9 mouse cellular contexts compared by ENCODE assay signal in genomic region chr9:71092038-71092437, GRCm38 (mm10).
DNase-seq lines count a peak whose midpoint lies in the region; ATAC-seq lines count a peak whose summit lies in the region.
"Had no signal": no experiment of that assay in that cellular context is flagged by ENCODE, and none has a peak within 500 bp of the region (broad histone marks: within the 10 kb centered on the region; RNA-seq: fewer than 3 reads in every experiment).

No protein-coding gene starts in this region.

- DNase-seq in heart, adult 18-20 months, result peak; percentile 23 to 57
- no peak for DNase-seq in heart, postnatal 36 days
- DNase-seq in urinary bladder, postnatal 14 days (ENCODE audit: low spot score), result peak; percentile 32
- no peak for DNase-seq in urinary bladder, postnatal 4 days (ENCODE audit: low spot score in 2 of 2)
- peak; percentile 63 for DNase-seq in cerebellum, adult 9-11 months
- DNase-seq in mesoderm, embryonic 11.5 days (ENCODE audit: low read depth, low spot score), result peak; percentile 74
- peak; percentile 15 for DNase-seq in yolk sac, embryonic 10.5 days (ENCODE audit: low spot score)

- ATAC-seq in kidney, embryonic 16.5 days (ENCODE audit: low FRiP score, low TSS enrichment), result 0 out of 2 replicates have a peak, but pooled peaks have one; percentile 23

- no peaks in the 10 kb centered on the region for H3K27me3 ChIP-seq in kidney, embryonic 16.5 days (ENCODE audit: insufficient read depth, low read length)
- H3K27me3 ChIP-seq: limb, embryonic 15.5 days had no signal

- H3K36me3 ChIP-seq in kidney, embryonic 16.5 days (ENCODE audit: insufficient read depth, low read length), result no peaks in the 10 kb centered on the region
- H3K36me3 ChIP-seq: limb, embryonic 15.5 days had no signal

- no peaks in the 10 kb centered on the region for H3K4me1 ChIP-seq in kidney, embryonic 16.5 days (ENCODE audit: insufficient read depth, low read length)
- H3K4me1 ChIP-seq: limb, embryonic 15.5 days had no signal

- no peak overlapping the region for H3K4me2 ChIP-seq in kidney, embryonic 16.5 days (replicated peaks; ENCODE audit: low read depth, low read length)
- H3K4me2 ChIP-seq: limb, embryonic 15.5 days had no signal

- H3K4me3 ChIP-seq in kidney, embryonic 16.5 days (ENCODE audit: low read length), result no peak overlapping the region
- H3K4me3 ChIP-seq: limb, embryonic 15.5 days had no signal

- intact Hi-C loops in heart, postnatal 36 days (cut with DNase I), result no loop called here

- no peak overlapping the region for H3K27ac ChIP-seq in kidney, embryonic 16.5 days (ENCODE audit: low read length)
- H3K27ac ChIP-seq: limb, embryonic 15.5 days had no signal

- WGBS in kidney, embryonic 16.5 days, result 69% methylated on average over 5 of the region's 5 CpGs

- H3K9ac ChIP-seq in kidney, embryonic 16.5 days (replicated peaks; ENCODE audit: low read length), result no peak overlapping the region
- H3K9ac ChIP-seq: limb, embryonic 15.5 days had no signal

- H3K9me3 ChIP-seq in kidney, embryonic 16.5 days (ENCODE audit: low read length), result no peaks in the 10 kb centered on the region
- H3K9me3 ChIP-seq: limb, embryonic 15.5 days had no signal

Comparison
In these comparisons a context has a peak if more than half of its experiments do, and no peak if none do; other contexts are left out.
1. DNase-seq: peak in heart, adult 18-20 months (2 of 2), urinary bladder, postnatal 14 days (single experiment), cerebellum, adult 9-11 months (single experiment), mesoderm, embryonic 11.5 days (single experiment) and yolk sac, embryonic 10.5 days (single experiment); none in heart, postnatal 36 days (0 of 2) and urinary bladder, postnatal 4 days (0 of 2).